Mouse (Mus musculus): ENCODE data around the gene Cacybp. TPM values are rescaled to one million over a fixed set of nuclear protein-coding genes. Genes with fewer than 3 reads are reported as not detected.

Gene Cacybp
- 4.4 and 5.4 TPM in 2 replicates for polyA plus RNA-seq (2012; rRNA removed)

GRCm38 (mm10) chr1:160212703-160213669, at the start of gene Cacybp:
Gene Cacybp, minus strand, starts transcription at chr1:160212875.

GRCm38 (mm10) chr1:160194529-160195336, 17.9 kb downstream of the Cacybp start, which contains the start of gene Mrps14:
Gene Mrps14, plus strand, starts transcription at chr1:160195215.

GRCm38 (mm10) chr1:160153480-160153879, 59.2 kb downstream of the Cacybp start, which contains the start of gene Tnn:
Gene Tnn, minus strand, starts transcription at chr1:160153580.

Other genes with a start within 250 kb of the Cacybp start
- 7.5 and 15.1 TPM in 2 replicates for gene 4930523C07Rik, start 168.5 kb downstream of the Cacybp start, polyA plus RNA-seq (2012; rRNA removed)
- 0.13 and 0.14 TPM in 2 replicates for gene Tnn, start 59.3 kb downstream of the Cacybp start, polyA plus RNA-seq (2012; rRNA removed)
- gene Mrps14, start 17.7 kb downstream of the Cacybp start, polyA plus RNA-seq (2012; rRNA removed): 11.8 and 21.2 TPM in 2 replicates